Mouse (Mus musculus): ENCODE measurements around the gene Grap. TPM values are rescaled to one million over a fixed set of nuclear protein-coding genes. Genes with fewer than 3 reads are reported as not detected.

Grap gene
- polyA plus RNA-seq, 2 experiments, result 1.6 to 2.1 TPM

GRCm38 (mm10) chr11:61619356-61619755 lies 33.7 kb upstream of the Grap start:
- Histone ChIP-seq H3K4me3 (ENCODE audit: insufficient read depth in 1 of 2, low read depth in 2 of 2, low read length in 2 of 2) (no peak overlapping the region), H3K4me1 (replicated peaks; ENCODE audit: control insufficient read depth in 2 of 2, insufficient read depth in 2 of 2, low read length in 1 of 2) (no peaks in the 10 kb centered on the region), H3K9ac (replicated peaks) (no peak overlapping the region), H3K27me3 (ENCODE audit: control insufficient read depth, insufficient read depth, low read length) (peaks cover 5% of the 10 kb centered on the region; the same call in 1 of the 2 replicates), H3K9me3 (ENCODE audit: control insufficient read depth, low read length) (no peaks in the 10 kb centered on the region), H3K27ac (no peak overlapping the region), H3K4me2 (ENCODE audit: low read depth) (peak overlapping the region; percentile 22; the same call in 1 of the 2 replicates), H3K36me3 (replicated peaks; ENCODE audit: control insufficient read depth, insufficient read depth, low read depth) (no peaks in the 10 kb centered on the region)
- TF ChIP-seq EP300 (IDR thresholded peaks at IDR 0.05; ENCODE audit: low read depth) (no peak), CTCF (IDR thresholded peaks at IDR 0.05; ENCODE audit: low read depth) (no peak)
- ATAC-seq (ENCODE audit: insufficient read depth), result no peak
- WGBS (ENCODE audit: insufficient replicate concordance), result 12% methylated on average over 6 of the region's 6 CpGs
- DNase-seq (ENCODE audit: low read depth in 3 of 3, low spot score in 3 of 3), result no peak

GRCm38 (mm10) chr11:61619791-61620241 lies 33.2 kb upstream of the Grap start:
- H3K27ac ChIP-seq, result no peak overlapping the region
- TF ChIP-seq CTCF (IDR thresholded peaks at IDR 0.05; ENCODE audit: low read depth) (peak; percentile 51), EP300 (IDR thresholded peaks at IDR 0.05; ENCODE audit: low read depth) (no peak)
- no peak overlapping the region for H3K9ac ChIP-seq (replicated peaks)
- no peaks in the 10 kb centered on the region for H3K36me3 ChIP-seq (replicated peaks; ENCODE audit: control insufficient read depth, insufficient read depth, low read depth)
- no peaks in the 10 kb centered on the region for H3K9me3 ChIP-seq (ENCODE audit: control insufficient read depth, low read length)
- H3K27me3 ChIP-seq (ENCODE audit: control insufficient read depth, insufficient read depth, low read length), result peaks cover 5% of the 10 kb centered on the region; the same call in 1 of the 2 replicates
- no peak overlapping the region for H3K4me3 ChIP-seq (ENCODE audit: insufficient read depth in 1 of 2, low read depth in 2 of 2, low read length in 2 of 2)
- under 1% methylated on average over 17 of the region's 17 CpGs for WGBS (ENCODE audit: insufficient replicate concordance)
- ATAC-seq (ENCODE audit: insufficient read depth), result no peak
- H3K4me1 ChIP-seq (replicated peaks; ENCODE audit: control insufficient read depth in 2 of 2, insufficient read depth in 2 of 2, low read length in 1 of 2), result no peaks in the 10 kb centered on the region
- peak overlapping the region; percentile 22 for H3K4me2 ChIP-seq (ENCODE audit: low read depth)
- no peak for DNase-seq (ENCODE audit: low read depth in 3 of 3, low spot score in 3 of 3)

- Histone ChIP-seq H3K4me1 (replicated peaks; ENCODE audit: control insufficient read depth in 2 of 2, insufficient read depth in 2 of 2, low read length in 1 of 2) (no peaks in the 10 kb centered on the region), H3K9ac (replicated peaks) (no peak overlapping the region), H3K27ac (no peak overlapping the region), H3K27me3 (ENCODE audit: control insufficient read depth, insufficient read depth, low read length) (peaks cover 5% of the 10 kb centered on the region; the same call in 1 of the 2 replicates), H3K4me2 (ENCODE audit: low read depth) (peak overlapping the region; percentile 7; the same call in 1 of the 2 replicates), H3K9me3 (ENCODE audit: control insufficient read depth, low read length) (no peaks in the 10 kb centered on the region), H3K36me3 (replicated peaks; ENCODE audit: control insufficient read depth, insufficient read depth, low read depth) (no peaks in the 10 kb centered on the region), H3K4me3 (ENCODE audit: insufficient read depth in 1 of 2, low read depth in 2 of 2, low read length in 2 of 2) (no peak overlapping the region)
- TF ChIP-seq EP300 (IDR thresholded peaks at IDR 0.05; ENCODE audit: low read depth), result no peak
- peak; percentile 81 for TF ChIP-seq CTCF (IDR thresholded peaks at IDR 0.05; ENCODE audit: low read depth)
- no peak for ATAC-seq (ENCODE audit: insufficient read depth)
- DNase-seq (ENCODE audit: low read depth in 3 of 3, low spot score in 3 of 3), result peak; percentile 16 to 26 (median 20)
- 2% methylated on average over 17 of the region's 17 CpGs for WGBS (ENCODE audit: insufficient replicate concordance)
These were observed 32.8 kb upstream of the Grap start for GRCm38 (mm10) chr11:61620254-61620670.

GRCm38 (mm10) chr11:61620762-61621161 lies 32.3 kb upstream of the Grap start:
- ATAC-seq (ENCODE audit: insufficient read depth) (no peak), DNase-seq (ENCODE audit: low read depth in 3 of 3, low spot score in 3 of 3) (no peak)
- WGBS (ENCODE audit: insufficient replicate concordance), result 46% methylated on average over 8 of the region's 8 CpGs
- no peaks in the 10 kb centered on the region for H3K36me3 ChIP-seq (replicated peaks; ENCODE audit: control insufficient read depth, insufficient read depth, low read depth)
- H3K27ac ChIP-seq, result no peak overlapping the region
- no peaks in the 10 kb centered on the region for H3K4me1 ChIP-seq (replicated peaks; ENCODE audit: control insufficient read depth in 2 of 2, insufficient read depth in 2 of 2, low read length in 1 of 2)
- H3K27me3 ChIP-seq (ENCODE audit: control insufficient read depth, insufficient read depth, low read length), result peaks cover 5% of the 10 kb centered on the region; the same call in 1 of the 2 replicates
- H3K9ac ChIP-seq (replicated peaks), result no peak overlapping the region
- H3K9me3 ChIP-seq (ENCODE audit: control insufficient read depth, low read length), result no peaks in the 10 kb centered on the region
- H3K4me2 ChIP-seq (ENCODE audit: low read depth), result 0 out of 2 replicates have a peak overlapping the region, but pooled peaks have one; percentile 7
- TF ChIP-seq CTCF (IDR thresholded peaks at IDR 0.05; ENCODE audit: low read depth) (no peak), EP300 (IDR thresholded peaks at IDR 0.05; ENCODE audit: low read depth) (no peak)
- H3K4me3 ChIP-seq (ENCODE audit: insufficient read depth in 1 of 2, low read depth in 2 of 2, low read length in 2 of 2), result no peak overlapping the region

- ATAC-seq (ENCODE audit: insufficient read depth) (no peak), DNase-seq (ENCODE audit: low read depth in 3 of 3, low spot score in 3 of 3) (no peak)
- H3K27me3 ChIP-seq (ENCODE audit: control insufficient read depth, insufficient read depth, low read length), result no peaks in the 10 kb centered on the region
- H3K36me3 ChIP-seq (replicated peaks; ENCODE audit: control insufficient read depth, insufficient read depth, low read depth), result no peaks in the 10 kb centered on the region
- H3K4me1 ChIP-seq (replicated peaks; ENCODE audit: control insufficient read depth in 2 of 2, insufficient read depth in 2 of 2, low read length in 1 of 2), result no peaks in the 10 kb centered on the region
- no peaks in the 10 kb centered on the region for H3K9me3 ChIP-seq (ENCODE audit: control insufficient read depth, low read length)
- no peak for TF ChIP-seq EP300 (IDR thresholded peaks at IDR 0.05; ENCODE audit: low read depth)
- TF ChIP-seq CTCF (IDR thresholded peaks at IDR 0.05; ENCODE audit: low read depth), result no peak
- WGBS (ENCODE audit: insufficient replicate concordance), result 66% methylated on average over 7 of the region's 7 CpGs
- H3K4me2 ChIP-seq (ENCODE audit: low read depth), result no peak overlapping the region
- no peak overlapping the region for H3K4me3 ChIP-seq (ENCODE audit: insufficient read depth in 1 of 2, low read depth in 2 of 2, low read length in 2 of 2)
- H3K27ac ChIP-seq, result no peak overlapping the region
- no peak overlapping the region for H3K9ac ChIP-seq (replicated peaks)
These were observed 27.9 kb upstream of the Grap start for GRCm38 (mm10) chr11:61625136-61625535.
